Mouse (Mus musculus) lung, embryonic 14.5 days (tissue): ENCODE measurements around the gene Ifnz. TPM values are rescaled to one million over a fixed set of nuclear protein-coding genes. Genes with fewer than 3 reads are reported as not detected.
"Not testable (repeated sequence)": the region's sequence is repeated elsewhere in the genome, so short reads cannot be mapped to it uniquely, and the experiment has no call there.

Experiments
- ATAC-seq: fragments of 200-750 bp; cut with Nextera tagmentation; 2 replicates; pipeline ENCODE4 v1.8.0; 2017; ENCODE audit warnings: mild to moderate bottlenecking, moderate TSS enrichment, moderate library complexity; ENCODE audit not compliant: insufficient read depth
- DNase-seq: peaks from one replicate; pipeline ENCODE4 v3.0.0-alpha.2; 2015
- H3K27ac ChIP-seq: fragments of 300-500 bp; sonication (generic); 2 replicates; pipeline ENCODE4 v1.5.1; 2014; ENCODE audit warnings: low read depth, mild to moderate bottlenecking, moderate library complexity
- H3K27me3 ChIP-seq: fragments of 300-500 bp; sonication (generic); 2 replicates; pipeline ENCODE4 v1.6.1; 2014; ENCODE audit warnings: low read length, control low read depth; ENCODE audit not compliant: insufficient read depth
- H3K36me3 ChIP-seq: fragments of 300-500 bp; sonication (generic); 2 replicates; pipeline ENCODE4 v1.6.1; 2014; ENCODE audit warnings: control low read depth; ENCODE audit not compliant: insufficient read depth
- H3K4me1 ChIP-seq: fragments of 300-500 bp; sonication (generic); 2 replicates; pipeline ENCODE4 v1.6.1; 2014; ENCODE audit warnings: antibody characterized with exemption, control low read depth; ENCODE audit not compliant: insufficient read depth
- H3K4me2 ChIP-seq: fragments of 300-500 bp; sonication (generic); 2 replicates; pipeline ENCODE4 v1.6.1; 2014; ENCODE audit warnings: mild to moderate bottlenecking
- H3K4me3 ChIP-seq: fragments of 300-500 bp; sonication (generic); 2 replicates; pipeline ENCODE4 v1.5.1; 2014; ENCODE audit warnings: low read depth, low read length
- H3K9ac ChIP-seq: fragments of 300-500 bp; sonication (generic); 2 replicates; pipeline ENCODE4 v1.6.1; 2014
- H3K9me3 ChIP-seq: fragments of 300-500 bp; sonication (generic); 2 replicates; pipeline ENCODE4 v1.6.1; 2016; ENCODE audit warnings: low read depth, low read length, control low read depth
- CTCF ChIP-seq: IDR thresholded peaks from 2 replicates; pipeline ENCODE4 v1.5.1; 2016; ENCODE audit warnings: antibody characterized with exemption, low read depth
- WGBS: fragments of 180-500 bp; shearing (Covaris S2); extraction: QIAGEN DNeasy Blood & Tissue Kit; methylation state at CpG from one replicate; pipeline ENCODE4 v1.1.7; 2014; 5-methylcytosine and 5-hydroxymethylcytosine counted together
- polyA plus RNA-seq: library from polyadenylated mRNA; unstranded; fragments of >200 nt; fragmentation: Nextera tagmentation; extraction: Ambion mirVana; gene quantifications from 2 replicates; pipeline ENCODE4 v1.2.1, GENCODE M21; 2014

The Ifnz gene
- polyA plus RNA-seq = 0.14 and 0.26 TPM in 2 replicates

GRCm38 (mm10) chr4:88781831-88782230 lies at the start of gene Ifnz:
Ifnz (plus strand) TSS chr4:88782131.
- not testable (repeated sequence) for DNase-seq, H3K4me1 ChIP-seq, H3K27me3 ChIP-seq, H3K4me3 ChIP-seq, H3K36me3 ChIP-seq, H3K9ac ChIP-seq, H3K27ac ChIP-seq, ATAC-seq, H3K9me3 ChIP-seq
- H3K4me2 ChIP-seq = peak within 1 kb of the TSS; percentile 43; the same call in 1 of the 2 replicates
- WGBS = 30% methylated on average over 4 of the region's 7 CpGs

- Histone ChIP-seq H3K36me3 (no peaks in the 10 kb centered on the region), H3K4me2 (no peak overlapping the region), H3K27me3 (no peaks in the 10 kb centered on the region), H3K4me1 (peaks cover 5% of the 10 kb centered on the region; the same call in 1 of the 2 replicates), H3K27ac (no peak overlapping the region), H3K9ac (no peak overlapping the region), H3K4me3 (no peak overlapping the region), H3K9me3 (no peaks in the 10 kb centered on the region)
- ATAC-seq (peak; percentile 35; the same call in 1 of the 2 replicates), DNase-seq (peak; percentile 91)
- WGBS = 3% methylated on average over 2 of the region's 2 CpGs
- TF ChIP-seq CTCF = peak; percentile 85
Measured at GRCm38 (mm10) chr4:88738480-88738879, 43.5 kb upstream of the Ifnz start.

DNA sequence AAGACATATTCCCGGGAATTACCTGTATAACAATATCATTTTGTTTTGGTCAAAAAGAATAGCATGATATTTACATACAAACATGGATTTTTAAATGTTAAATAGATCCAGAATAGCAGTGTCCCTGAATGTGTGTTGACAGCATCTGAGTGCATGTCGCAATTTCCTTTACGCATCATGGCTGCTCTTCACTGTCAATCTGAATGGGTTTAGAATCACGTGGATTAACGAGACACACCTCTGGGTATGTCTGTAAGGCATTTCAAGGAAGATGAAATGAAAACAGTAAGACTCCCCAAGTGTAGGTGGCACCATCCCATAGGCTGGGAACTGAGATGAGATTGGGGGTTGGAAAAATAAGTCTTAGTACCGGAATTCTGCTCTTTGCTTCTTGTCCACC lies 42.9 kb upstream of the Ifnz start:
- Histone ChIP-seq H3K4me1 (peaks cover 5% of the 10 kb centered on the region; the same call in 1 of the 2 replicates), H3K9me3 (no peaks in the 10 kb centered on the region), H3K27ac (no peak overlapping the region), H3K4me3 (no peak overlapping the region), H3K9ac (no peak overlapping the region), H3K4me2 (no peak overlapping the region), H3K27me3 (no peaks in the 10 kb centered on the region), H3K36me3 (no peaks in the 10 kb centered on the region)
- 91% methylated on average over 6 of the region's 6 CpGs for WGBS
- ATAC-seq = no peak
- no peak for DNase-seq
- TF ChIP-seq CTCF = no peak

DNA sequence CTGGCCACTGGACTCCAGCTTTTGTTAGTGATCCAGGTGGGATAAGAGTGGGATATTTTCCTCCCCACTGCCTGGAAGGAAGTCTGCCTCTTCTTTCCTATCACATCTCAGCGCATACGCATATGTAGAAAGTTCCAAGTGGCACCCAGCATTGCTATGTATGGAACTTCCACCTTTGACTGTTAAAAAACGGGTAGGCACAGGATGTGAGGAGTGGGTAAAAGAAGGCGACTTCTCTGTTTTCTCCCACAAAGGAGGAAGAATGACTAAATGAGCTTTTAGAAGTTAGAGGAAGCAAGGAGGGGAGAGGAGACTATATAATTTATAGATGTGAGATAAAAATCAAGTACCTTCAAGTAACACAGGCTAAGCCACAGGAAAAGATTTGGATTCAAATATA lies 40.5 kb upstream of the Ifnz start:
- TF ChIP-seq CTCF = no peak
- 84% methylated on average over 4 of the region's 4 CpGs for WGBS

GRCm38 (mm10) chr4:88742771-88743371 lies 39.1 kb upstream of the Ifnz start:
- no peaks in the 10 kb centered on the region for H3K27me3 ChIP-seq
- no peak overlapping the region for H3K27ac ChIP-seq
- no peaks in the 10 kb centered on the region for H3K36me3 ChIP-seq
- H3K4me2 ChIP-seq = no peak overlapping the region
- ATAC-seq = no peak
- H3K9ac ChIP-seq = no peak overlapping the region
- no peak overlapping the region for H3K4me3 ChIP-seq
- H3K4me1 ChIP-seq = peaks cover 5% of the 10 kb centered on the region; the same call in 1 of the 2 replicates
- peak; percentile 58 for DNase-seq
- peak; percentile 42 for TF ChIP-seq CTCF
- H3K9me3 ChIP-seq = no peaks in the 10 kb centered on the region
- 53% methylated on average over 7 of the region's 7 CpGs for WGBS

More for the DNA sequence above, 40.5 kb upstream of the Ifnz start:
- H3K4me2 ChIP-seq = no peak overlapping the region
- H3K9me3 ChIP-seq = no peaks in the 10 kb centered on the region
- no peak overlapping the region for H3K27ac ChIP-seq
- H3K9ac ChIP-seq = no peak overlapping the region
- peaks cover 5% of the 10 kb centered on the region; the same call in 1 of the 2 replicates for H3K4me1 ChIP-seq
- H3K4me3 ChIP-seq = no peak overlapping the region
- DNase-seq (no peak), ATAC-seq (no peak)
- H3K36me3 ChIP-seq = no peaks in the 10 kb centered on the region
- H3K27me3 ChIP-seq = no peaks in the 10 kb centered on the region

DNA sequence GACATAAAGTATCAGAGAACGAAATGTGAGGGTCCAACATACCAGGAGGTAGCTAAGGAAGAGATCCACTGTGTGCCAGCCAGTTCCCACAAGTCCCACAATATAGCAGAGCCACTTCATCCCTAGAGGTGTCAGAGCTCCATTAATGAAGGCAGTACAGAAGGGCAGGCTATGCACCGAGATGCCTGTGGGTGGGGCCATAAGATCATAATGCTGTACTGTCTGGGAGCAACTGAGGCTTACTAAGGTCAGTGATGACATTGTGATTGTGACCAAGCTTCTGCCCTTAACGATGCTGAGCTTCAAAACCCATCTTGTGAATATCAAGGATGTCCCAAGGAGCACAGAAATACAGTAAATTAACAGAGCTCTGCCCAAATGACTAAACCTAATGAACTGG lies 37.7 kb upstream of the Ifnz start:
- DNase-seq (no peak), ATAC-seq (no peak; the same call in 1 of the 2 replicates)
- H3K4me3 ChIP-seq = no peak overlapping the region
- no peak for TF ChIP-seq CTCF
- no peaks in the 10 kb centered on the region for H3K27me3 ChIP-seq
- H3K4me2 ChIP-seq = no peak overlapping the region
- no peak overlapping the region for H3K27ac ChIP-seq
- H3K9ac ChIP-seq = no peak overlapping the region
- H3K4me1 ChIP-seq = peaks cover 5% of the 10 kb centered on the region; the same call in 1 of the 2 replicates
- H3K36me3 ChIP-seq = no peaks in the 10 kb centered on the region
- H3K9me3 ChIP-seq = no peaks in the 10 kb centered on the region
- 69% methylated on average over 3 of the region's 3 CpGs for WGBS

GRCm38 (mm10) chr4:88749926-88750325 lies 32.0 kb upstream of the Ifnz start:
- Histone ChIP-seq H3K4me1 (no peaks in the 10 kb centered on the region), H3K9me3 (no peaks in the 10 kb centered on the region), H3K36me3 (no peaks in the 10 kb centered on the region), H3K4me3 (no peak overlapping the region), H3K27me3 (no peaks in the 10 kb centered on the region), H3K4me2 (no peak overlapping the region), H3K27ac (no peak overlapping the region), H3K9ac (no peak overlapping the region)
- ATAC-seq = no peak
- 49% methylated on average over 6 of the region's 6 CpGs for WGBS
- no peak for TF ChIP-seq CTCF
- no peak for DNase-seq
